ENCODE assay signal across 19 mouse cellular contexts in the genomic region with DNA sequence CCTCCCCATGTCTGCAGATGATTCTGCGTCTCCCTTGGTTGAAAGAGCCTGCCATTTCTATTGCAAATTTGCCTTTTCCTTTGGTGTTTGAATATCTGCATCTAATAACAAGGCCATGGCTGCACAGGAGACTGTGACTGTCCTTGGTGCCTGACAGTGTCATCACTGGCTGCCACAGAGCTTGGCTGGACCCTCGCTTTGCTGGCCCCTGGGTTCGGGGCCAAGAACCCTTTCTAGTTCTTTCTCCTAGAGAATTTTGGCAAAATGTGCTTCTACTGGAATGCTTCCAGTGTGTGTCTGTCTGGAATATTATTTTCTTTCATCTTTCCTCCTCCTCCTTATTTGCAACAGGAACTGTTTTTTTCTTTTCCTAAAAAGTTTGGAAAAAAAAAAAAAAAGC.
A peak's percentile ranks its signal among the peaks of the same experiment; 100 is the strongest.
DNase-seq lines count a peak whose midpoint lies in the region; ATAC-seq and TF ChIP-seq lines count a peak whose summit lies in the region.
"Had no signal": no experiment of that assay in that cellular context is flagged by ENCODE, and none has a peak within 500 bp of the region (broad histone marks: within the 10 kb centered on the region; RNA-seq: fewer than 3 reads in every experiment).

No protein-coding gene starts in this region.

- H3K4me1 ChIP-seq in lung, embryonic 14.5 days (ENCODE audit: insufficient read depth): peaks cover 26% of the 10 kb centered on the region

- WGBS in lung, embryonic 14.5 days: 58% methylated on average over 3 of the region's 3 CpGs

- H3K4me3 ChIP-seq in lung, embryonic 14.5 days (ENCODE audit: low read depth, low read length): no peak overlapping the region
- H3K4me3 ChIP-seq: embryonic facial prominence, embryonic 10.5 days; gastrocnemius, adult 2 months; heart, embryonic 12.5 days; hindbrain, embryonic 15.5 days had no signal

- peak; percentile 56 to 75 for DNase-seq in adrenal gland, adult (ENCODE audit: inconsistent age in 2 of 2, low spot score in 1 of 2)
- no peak for DNase-seq in adrenal gland, adult 18-20 months (ENCODE audit: low spot score in 2 of 2)
- peak; percentile 82 for DNase-seq in lung, embryonic 14.5 days
- DNase-seq in lung, postnatal 25 days (ENCODE audit: low spot score): no peak
- DNase-seq in lung, postnatal 14 days: peak; percentile 13
- DNase-seq in lung, adult 18-20 months: no peak
- no peak for DNase-seq in kidney, adult 9 months
- DNase-seq: B cell, adult 2 months; cerebellum, adult 11-12 months; cerebellum, adult 9-10 months; gastrocnemius, adult 2 months; gastrocnemius, postnatal 25 days had no signal

- no peaks in the 10 kb centered on the region for H3K9me3 ChIP-seq in lung, embryonic 14.5 days (ENCODE audit: low read depth, low read length)
- H3K9me3 ChIP-seq: embryonic facial prominence, embryonic 10.5 days; hindbrain, embryonic 15.5 days had no signal

- no peak for TF ChIP-seq CTCF in lung, embryonic 14.5 days (IDR thresholded peaks at IDR 0.05; ENCODE audit: low read depth)

- no peak for ATAC-seq in lung, embryonic 14.5 days (ENCODE audit: insufficient read depth)
- no peak for ATAC-seq in megakaryocyte, adult 5-6 weeks (ENCODE audit: poor library complexity, severe bottlenecking)
- ATAC-seq: CD4-positive, CD25-positive, alpha-beta regulatory T cell, adult 4 months; forebrain, embryonic 14.5 days had no signal

- no peaks in the 10 kb centered on the region for H3K27me3 ChIP-seq in lung, embryonic 14.5 days (ENCODE audit: insufficient read depth, low read length)
- H3K27me3 ChIP-seq: heart, embryonic 12.5 days; hindbrain, embryonic 15.5 days had no signal

- H3K4me2 ChIP-seq in lung, embryonic 14.5 days: no peak overlapping the region
- H3K4me2 ChIP-seq: heart, embryonic 12.5 days; hindbrain, embryonic 15.5 days had no signal

- H3K27ac ChIP-seq in lung, embryonic 14.5 days (ENCODE audit: low read depth): no peak overlapping the region
- H3K27ac ChIP-seq: embryonic facial prominence, embryonic 10.5 days; gastrocnemius, adult 2 months; hindbrain, embryonic 15.5 days had no signal

- no peak overlapping the region for H3K9ac ChIP-seq in lung, embryonic 14.5 days
- H3K9ac ChIP-seq: heart, embryonic 12.5 days; hindbrain, embryonic 15.5 days had no signal

- no peaks in the 10 kb centered on the region for H3K36me3 ChIP-seq in lung, embryonic 14.5 days (ENCODE audit: insufficient read depth)
- H3K36me3 ChIP-seq: embryonic facial prominence, embryonic 10.5 days; G1E; heart, embryonic 12.5 days; hindbrain, embryonic 15.5 days had no signal

Comparison
In these comparisons a context has a peak if more than half of its experiments do, and no peak if none do; other contexts are left out.
1. DNase-seq: peak in adrenal gland, adult (2 of 2), lung, embryonic 14.5 days (single experiment) and lung, postnatal 14 days (single experiment); none in adrenal gland, adult 18-20 months (0 of 2), lung, postnatal 25 days (single experiment), lung, adult 18-20 months (0 of 2) and kidney, adult 9 months (single experiment).